ENCODE assay signal across 8 mouse cellular contexts in genomic region chr17:33718944-33719725, GRCm38 (mm10). TPM values are rescaled to one million over a fixed set of nuclear protein-coding genes. Genes with fewer than 3 reads are reported as not detected.
DNase-seq lines count a peak whose midpoint lies in the region; ATAC-seq lines count a peak whose summit lies in the region.

No protein-coding gene starts in this region.

- 44% methylated on average over 10 of the region's 10 CpGs for WGBS in kidney, embryonic 15.5 days
- 50% methylated on average over 10 of the region's 10 CpGs for WGBS in embryonic facial prominence, embryonic 11.5 days
- WGBS in hindbrain, embryonic 14.5 days: 46% methylated on average over 10 of the region's 10 CpGs
- WGBS in midbrain, embryonic 16.5 days: 47% methylated on average over 10 of the region's 10 CpGs

- H3K36me3 ChIP-seq in kidney, embryonic 15.5 days: peaks cover 9% of the 10 kb centered on the region; the same call in 1 of the 2 replicates
- no peaks in the 10 kb centered on the region for H3K36me3 ChIP-seq in embryonic facial prominence, embryonic 11.5 days (replicated peaks; ENCODE audit: control insufficient read depth, insufficient read depth, low read depth, low read length)
- no peaks in the 10 kb centered on the region for H3K36me3 ChIP-seq in hindbrain, embryonic 14.5 days (replicated peaks; ENCODE audit: control insufficient read depth, insufficient read depth)
- no peaks in the 10 kb centered on the region for H3K36me3 ChIP-seq in midbrain, embryonic 16.5 days (ENCODE audit: control insufficient read depth, insufficient read depth, low read length)

- no peak overlapping the region for H3K27ac ChIP-seq in kidney, embryonic 15.5 days
- no peak overlapping the region for H3K27ac ChIP-seq in embryonic facial prominence, embryonic 11.5 days (replicated peaks; ENCODE audit: low read depth, low read length)
- H3K27ac ChIP-seq in hindbrain, embryonic 14.5 days: no peak overlapping the region
- H3K27ac ChIP-seq in midbrain, embryonic 16.5 days (ENCODE audit: low read length): no peak overlapping the region

- H3K4me2 ChIP-seq in kidney, embryonic 15.5 days: peak overlapping the region; percentile 70
- no peak overlapping the region for H3K4me2 ChIP-seq in embryonic facial prominence, embryonic 11.5 days (ENCODE audit: low read depth, low read length)
- peak overlapping the region; percentile 64 for H3K4me2 ChIP-seq in hindbrain, embryonic 14.5 days (replicated peaks)
- peak overlapping the region; percentile 77 for H3K4me2 ChIP-seq in midbrain, embryonic 16.5 days (ENCODE audit: low read length)

- no peaks in the 10 kb centered on the region for H3K27me3 ChIP-seq in kidney, embryonic 15.5 days
- no peaks in the 10 kb centered on the region for H3K27me3 ChIP-seq in embryonic facial prominence, embryonic 11.5 days (ENCODE audit: control insufficient read depth, insufficient read depth, low read length)
- H3K27me3 ChIP-seq in hindbrain, embryonic 14.5 days (ENCODE audit: control insufficient read depth, insufficient read depth, low read length): no peaks in the 10 kb centered on the region
- H3K27me3 ChIP-seq in midbrain, embryonic 16.5 days (ENCODE audit: control insufficient read depth, insufficient read depth, low read depth, low read length): no peaks in the 10 kb centered on the region

- 0 out of 2 replicates have a peak, but pooled peaks have one; percentile 13 for ATAC-seq in kidney, embryonic 15.5 days (replicated peaks; ENCODE audit: low FRiP score)
- no peak for ATAC-seq in embryonic facial prominence, embryonic 11.5 days (replicated peaks; ENCODE audit: insufficient number of reproducible peaks, low FRiP score, low TSS enrichment, low read depth)
- no peak for ATAC-seq in hindbrain, embryonic 14.5 days (ENCODE audit: low FRiP score)
- ATAC-seq in midbrain, embryonic 16.5 days: peak; percentile 37

- no peaks in the 10 kb centered on the region for H3K9me3 ChIP-seq in kidney, embryonic 15.5 days (replicated peaks)
- H3K9me3 ChIP-seq in embryonic facial prominence, embryonic 11.5 days (replicated peaks; ENCODE audit: control insufficient read depth, low read length): no peaks in the 10 kb centered on the region
- H3K9me3 ChIP-seq in hindbrain, embryonic 14.5 days (ENCODE audit: control insufficient read depth, low read length): no peaks in the 10 kb centered on the region
- no peaks in the 10 kb centered on the region for H3K9me3 ChIP-seq in midbrain, embryonic 16.5 days (replicated peaks; ENCODE audit: control insufficient read depth, low read length, poor library complexity, severe bottlenecking)

- peaks cover 6% of the 10 kb centered on the region; the same call in 1 of the 2 replicates for H3K4me1 ChIP-seq in kidney, embryonic 15.5 days
- no peaks in the 10 kb centered on the region for H3K4me1 ChIP-seq in embryonic facial prominence, embryonic 11.5 days (ENCODE audit: control insufficient read depth, insufficient read depth, low read length)
- peaks cover 4% of the 10 kb centered on the region; the same call in 1 of the 2 replicates for H3K4me1 ChIP-seq in hindbrain, embryonic 14.5 days (replicated peaks; ENCODE audit: control insufficient read depth, insufficient read depth, low read length)
- H3K4me1 ChIP-seq in midbrain, embryonic 16.5 days (ENCODE audit: control insufficient read depth, insufficient read depth, low read length): no peaks in the 10 kb centered on the region

- peak overlapping the region; percentile 62 for H3K4me3 ChIP-seq in kidney, embryonic 15.5 days (replicated peaks)
- peak overlapping the region; percentile 86 for H3K4me3 ChIP-seq in embryonic facial prominence, embryonic 11.5 days (ENCODE audit: low read depth, low read length)
- H3K4me3 ChIP-seq in hindbrain, embryonic 14.5 days (replicated peaks; ENCODE audit: low read length): peak overlapping the region; percentile 71
- H3K4me3 ChIP-seq in midbrain, embryonic 16.5 days (ENCODE audit: low read depth, low read length): peak overlapping the region; percentile 72

- no peak overlapping the region for H3K9ac ChIP-seq in kidney, embryonic 15.5 days
- H3K9ac ChIP-seq in embryonic facial prominence, embryonic 11.5 days (replicated peaks; ENCODE audit: low read length): no peak overlapping the region
- H3K9ac ChIP-seq in hindbrain, embryonic 14.5 days: no peak overlapping the region
- no peak overlapping the region for H3K9ac ChIP-seq in midbrain, embryonic 16.5 days (ENCODE audit: low read depth, low read length)

- no peak for DNase-seq in kidney, postnatal 4 days
- no peak for DNase-seq in embryonic facial prominence, embryonic 11.5 days (ENCODE audit: low spot score)
- no peak for DNase-seq in hindbrain, embryonic 14.5 days (ENCODE audit: low spot score)
- DNase-seq in Muller cell, postnatal 12 days (ENCODE audit: inconsistent ontology term): no peak
- DNase-seq in left cerebral cortex, adult 8-10 months (ENCODE audit: low spot score in 2 of 2): no peak
- DNase-seq in right cerebral cortex, postnatal 10 days (ENCODE audit: low spot score in 2 of 2): no peak

RNA-seq across cellular contexts. Expression of gene March2, which starts 0.7 kb away (rescaled TPM):
- 50.9 and 57.5 TPM in 2 replicates for polyA plus RNA-seq in kidney, embryonic 15.5 days (2015; fragmentation: Nextera tagmentation; extraction: Ambion mirVana)
- 30.0 and 32.7 TPM in 2 replicates for polyA plus RNA-seq in embryonic facial prominence, embryonic 11.5 days (2014; fragmentation: Nextera tagmentation; extraction: Ambion mirVana)
- polyA plus RNA-seq in hindbrain, embryonic 14.5 days (2014; fragmentation: Nextera tagmentation; extraction: Ambion mirVana): 69.0 and 72.1 TPM in 2 replicates
- 62.9 and 74.6 TPM in 2 replicates for polyA plus RNA-seq in midbrain, embryonic 16.5 days (2015; fragmentation: Nextera tagmentation; extraction: Ambion mirVana)
- total RNA-seq in left cerebral cortex, adult 8-10 months (2022): 10 to 100 TPM; 85.6 to 95.3 (median 89.9) TPM

RNA-seq across cellular contexts. Expression of gene Hnrnpm, which starts 32.5 kb away (rescaled TPM):
- 369 and 383 TPM in 2 replicates for polyA plus RNA-seq in kidney, embryonic 15.5 days (2015; fragmentation: Nextera tagmentation; extraction: Ambion mirVana)
- 613 and 725 TPM in 2 replicates for polyA plus RNA-seq in embryonic facial prominence, embryonic 11.5 days (2014; fragmentation: Nextera tagmentation; extraction: Ambion mirVana)
- polyA plus RNA-seq in hindbrain, embryonic 14.5 days (2014; fragmentation: Nextera tagmentation; extraction: Ambion mirVana): 161 and 173 TPM in 2 replicates
- 190 and 198 TPM in 2 replicates for polyA plus RNA-seq in midbrain, embryonic 16.5 days (2015; fragmentation: Nextera tagmentation; extraction: Ambion mirVana)
- total RNA-seq in left cerebral cortex, adult 8-10 months (2022): 100 to 1,000 TPM in 3 of 4 experiments, 10 to 100 TPM in 1; 92.0 to 129 (median 113) TPM

RNA-seq across cellular contexts. Expression of gene Rab11b, which starts 41.2 kb away (rescaled TPM):
- 275 and 342 TPM in 2 replicates for polyA plus RNA-seq in kidney, embryonic 15.5 days (2015; fragmentation: Nextera tagmentation; extraction: Ambion mirVana)
- 255 and 273 TPM in 2 replicates for polyA plus RNA-seq in embryonic facial prominence, embryonic 11.5 days (2014; fragmentation: Nextera tagmentation; extraction: Ambion mirVana)
- polyA plus RNA-seq in hindbrain, embryonic 14.5 days (2014; fragmentation: Nextera tagmentation; extraction: Ambion mirVana): 370 and 430 TPM in 2 replicates
- 503 and 519 TPM in 2 replicates for polyA plus RNA-seq in midbrain, embryonic 16.5 days (2015; fragmentation: Nextera tagmentation; extraction: Ambion mirVana)
- total RNA-seq in left cerebral cortex, adult 8-10 months (2022): 100 to 1,000 TPM; 351 to 365 (median 357) TPM

Comparison
In these comparisons a context has a peak if more than half of its experiments do, and no peak if none do; other contexts are left out.
1. ATAC-seq: peak in kidney, embryonic 15.5 days (single experiment) and midbrain, embryonic 16.5 days (single experiment); none in embryonic facial prominence, embryonic 11.5 days (single experiment) and hindbrain, embryonic 14.5 days (single experiment).
2. Peak in every context shown above with its lines, with median percentiles within 50 percentile points of each other: H3K4me3 ChIP-seq.